Mouse (Mus musculus) lung, adult 2 months (tissue): Measurements from ENCODE around the gene Lysmd3. TPM values are rescaled to one million over a fixed set of nuclear protein-coding genes. Genes with fewer than 3 reads are reported as not detected.
"Not testable (repeated sequence)": the region's sequence is repeated elsewhere in the genome, so short reads cannot be mapped to it uniquely, and the experiment has no call there.

Experiments used
- DNase-seq: peaks from one replicate; pipeline ENCODE4 v3.0.0; 2022
- H3K4me1 ChIP-seq: fragments of 200-500 bp; 2 replicates; pipeline ENCODE4 v1.6.1; 2011; ENCODE audit warnings: low read length; ENCODE audit not compliant: control insufficient read depth, insufficient read depth
- H3K4me3 ChIP-seq: fragments of 200-500 bp; replicated peaks from 2 replicates; pipeline ENCODE3; 2011; ENCODE audit warnings: low read depth, mild to moderate bottlenecking, control low read depth, low read length; ENCODE audit errors: extremely low read depth
- CTCF ChIP-seq: fragments of 200-500 bp; IDR thresholded peaks from 2 replicates; pipeline ENCODE4 v1.5.1; 2011; ENCODE audit warnings: mild to moderate bottlenecking, low read length, control low read depth; ENCODE audit not compliant: insufficient read depth
- POLR2A ChIP-seq: fragments of 200-500 bp; IDR thresholded peaks from 2 replicates; pipeline ENCODE4 v1.6.1; 2011; ENCODE audit warnings: low read depth, mild to moderate bottlenecking, control low read depth, low read length, borderline replicate concordance; ENCODE audit errors: extremely low read depth
- WGBS: fragments of 180-500 bp; shearing (Covaris S2); methylation state at CpG from one replicate; pipeline ENCODE4 v1.1.7; 2018; 5-methylcytosine and 5-hydroxymethylcytosine counted together
- polyA plus RNA-seq: library from polyadenylated mRNA; depleted of rRNA; stranded (reverse); fragments of >200 nt; gene quantifications from 2 replicates; pipeline ENCODE4 v1.2.3, GENCODE M21; 2012; rRNA removed

Gene Lysmd3
- polyA plus RNA-seq: 6.1 and 7.2 TPM in 2 replicates

DNA sequence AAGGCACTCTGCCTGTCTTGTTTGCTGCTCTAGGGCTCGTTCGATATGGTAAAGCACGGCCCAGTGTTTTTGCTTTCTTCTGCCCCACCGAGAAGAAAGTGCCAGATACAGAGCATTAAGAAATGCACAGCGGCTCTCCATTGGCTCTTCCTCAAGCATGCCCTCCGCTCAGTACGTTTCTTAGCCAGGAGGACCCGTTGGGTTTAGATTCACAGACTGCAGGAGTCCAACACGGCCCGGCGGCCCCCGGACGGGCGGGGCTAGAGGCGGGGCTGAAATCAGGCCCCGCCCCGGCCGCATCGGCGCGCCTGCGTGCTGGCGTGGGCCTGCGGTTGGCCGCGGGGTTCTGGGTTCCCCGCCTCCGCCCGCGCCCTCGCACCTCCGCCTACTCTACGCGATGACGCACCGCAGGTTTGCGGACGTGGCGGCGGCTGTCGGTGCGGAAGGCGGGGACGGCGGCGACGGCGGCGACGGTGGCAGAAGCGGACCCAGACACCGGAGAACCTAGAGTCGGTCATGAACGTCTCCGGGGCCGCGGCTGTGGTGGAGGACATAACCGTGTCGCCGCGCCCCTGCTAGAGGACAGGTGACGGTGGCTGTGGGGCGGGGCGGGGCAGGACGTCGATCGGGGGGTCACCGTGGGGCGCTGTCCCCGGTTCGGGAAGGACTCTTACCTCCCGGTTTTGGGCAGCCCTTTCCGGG, at the start of gene Lysmd3:
Gene Lysmd3 (plus strand): TSS at position 313 of the 702 bp plus-strand sequence.
- TF ChIP-seq CTCF (no peak), POLR2A (peak; percentile 51)
- peak; percentile 90 for DNase-seq
- Histone ChIP-seq H3K4me3 (peak within 1 kb of the TSS; percentile 70), H3K4me1 (no peaks in the 10 kb centered on the region; the same call in none of the 2 replicates)
- WGBS: 1% methylated on average over 72 of the region's 73 CpGs

- no peak for DNase-seq
- WGBS: 82% methylated on average over 4 of the region's 4 CpGs
- Histone ChIP-seq H3K4me3 (no peak overlapping the region), H3K4me1 (no peaks in the 10 kb centered on the region)
- TF ChIP-seq CTCF (no peak), POLR2A (no peak)
Observed at GRCm38 (mm10) chr13:81610349-81610748, 47.1 kb upstream of the Lysmd3 start.

DNA sequence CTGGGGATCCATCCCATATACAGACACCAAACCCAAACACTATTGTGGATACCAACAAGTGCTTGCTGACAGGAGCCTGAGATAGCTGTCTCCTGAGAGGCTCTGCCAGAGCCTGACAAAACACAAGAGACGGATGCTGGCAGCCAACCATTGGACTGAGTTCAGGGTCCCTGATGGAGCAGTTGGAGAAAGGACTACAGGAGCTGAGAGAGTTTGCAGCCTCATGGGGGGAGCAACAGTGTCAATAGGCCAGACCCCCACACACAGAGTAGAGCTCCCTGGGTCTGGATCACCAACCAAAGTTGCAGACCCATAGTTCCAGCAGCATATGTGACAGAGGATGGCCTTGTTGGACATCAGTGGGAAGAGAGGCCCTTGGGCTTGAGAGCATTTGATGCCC, 29.6 kb upstream of the Lysmd3 start:
- not testable (repeated sequence) for H3K4me1 ChIP-seq, H3K4me3 ChIP-seq, DNase-seq
- WGBS: 71% methylated on average over 1 of the region's 1 CpGs

GRCm38 (mm10) chr13:81628631-81629190, 28.8 kb upstream of the Lysmd3 start:
- 65% methylated on average over 2 of the region's 2 CpGs for WGBS
- DNase-seq: no peak
- Histone ChIP-seq H3K4me3 (no peak overlapping the region), H3K4me1 (peaks cover 2% of the 10 kb centered on the region; the same call in 1 of the 2 replicates)
- TF ChIP-seq CTCF: no peak
- no peak for TF ChIP-seq POLR2A

DNA sequence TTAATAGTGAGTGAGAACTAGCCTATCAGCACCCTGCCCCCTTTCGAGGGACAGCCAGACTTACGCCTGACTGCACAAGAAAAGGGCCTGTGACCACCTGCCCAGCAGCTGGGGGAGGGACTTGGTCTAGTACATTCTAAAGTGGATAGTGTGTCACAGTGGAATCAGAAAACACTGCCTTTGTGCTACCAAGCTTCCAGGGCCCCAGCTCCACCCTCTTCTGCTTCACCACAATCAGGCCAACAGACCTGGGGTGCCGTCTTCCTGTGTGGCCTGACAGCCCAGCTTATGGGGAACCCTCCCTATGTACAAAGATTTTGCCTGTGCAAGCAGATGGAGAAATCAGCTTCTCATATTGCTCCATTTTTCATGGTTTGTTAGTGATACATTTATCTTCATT, 28.1 kb upstream of the Lysmd3 start:
- TF ChIP-seq CTCF (no peak), POLR2A (no peak)
- WGBS: 69% methylated on average over 3 of the region's 3 CpGs
- peaks cover 2% of the 10 kb centered on the region; the same call in 1 of the 2 replicates for H3K4me1 ChIP-seq

DNA sequence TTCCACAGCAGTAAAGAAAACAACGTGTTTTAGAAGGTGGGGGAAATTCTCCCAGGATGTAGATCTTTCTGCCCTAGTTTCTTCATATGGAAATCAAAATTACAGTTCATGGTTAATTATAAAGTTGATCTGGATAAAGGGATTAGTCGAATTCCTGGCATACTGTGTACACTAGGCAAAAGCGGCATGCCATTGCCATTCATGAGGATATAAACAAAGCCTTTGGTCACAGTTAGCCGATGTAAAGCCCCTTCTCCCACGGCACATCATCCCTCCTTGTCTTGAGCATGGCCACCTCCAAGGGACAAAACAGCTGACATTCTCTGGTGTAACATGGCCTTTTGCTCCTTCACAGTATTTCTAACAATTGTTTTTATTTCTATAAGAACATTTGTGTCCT, 26.9 kb upstream of the Lysmd3 start:
- no peak for TF ChIP-seq CTCF
- Histone ChIP-seq H3K4me1 (peaks cover 2% of the 10 kb centered on the region; the same call in 1 of the 2 replicates), H3K4me3 (no peak overlapping the region)
- no peak for DNase-seq
- WGBS: 71% methylated on average over 5 of the region's 5 CpGs

More for the DNA sequence above, 28.1 kb upstream of the Lysmd3 start:
- DNase-seq: no peak
- H3K4me3 ChIP-seq: no peak overlapping the region

DNA sequence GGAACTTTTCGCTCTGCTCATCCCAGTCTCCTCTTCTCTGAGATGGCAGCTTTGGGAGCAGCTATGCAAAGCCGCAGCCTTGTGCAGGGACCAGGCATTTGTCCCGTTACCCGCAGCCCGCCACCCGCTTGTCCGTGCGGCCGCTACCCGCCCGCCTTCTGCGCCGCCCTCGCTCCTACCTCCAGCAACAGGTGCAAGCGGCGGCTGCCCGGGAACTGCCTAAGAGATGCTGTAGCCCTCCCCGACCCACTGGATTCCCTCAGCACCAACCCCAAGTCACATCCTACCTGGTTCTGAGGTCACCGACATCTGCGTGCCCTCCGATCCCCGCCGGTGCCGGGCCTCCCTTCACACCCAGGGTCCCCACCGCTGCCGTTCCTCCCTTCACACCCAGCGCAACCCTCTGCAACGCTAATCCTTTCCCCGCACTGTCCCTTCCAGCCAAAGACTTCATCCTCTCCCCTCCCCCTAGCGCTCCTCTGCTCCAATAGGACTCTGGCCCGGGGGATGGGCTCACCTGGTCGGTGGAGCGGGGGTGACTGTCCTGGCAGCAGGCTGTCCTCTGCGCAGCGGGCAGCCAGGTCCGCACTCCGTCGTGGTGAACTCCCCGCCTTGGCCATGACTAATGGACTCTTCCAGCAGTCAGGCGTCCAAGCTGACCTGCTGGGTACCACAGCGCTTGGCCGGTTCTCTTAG, 24.6 kb upstream of the Lysmd3 start, which contains the start of gene Adgrv1:
Gene Adgrv1 (minus strand): TSS at position 435 of the 696 bp plus-strand sequence.
- DNase-seq: peak; percentile 23
- no peak within 1 kb of the TSS for H3K4me3 ChIP-seq
- H3K4me1 ChIP-seq: peaks cover 2% of the 10 kb centered on the region; the same call in 1 of the 2 replicates
- no peak for TF ChIP-seq POLR2A
- TF ChIP-seq CTCF: no peak
- 4% methylated on average over 42 of the region's 42 CpGs for WGBS

DNA sequence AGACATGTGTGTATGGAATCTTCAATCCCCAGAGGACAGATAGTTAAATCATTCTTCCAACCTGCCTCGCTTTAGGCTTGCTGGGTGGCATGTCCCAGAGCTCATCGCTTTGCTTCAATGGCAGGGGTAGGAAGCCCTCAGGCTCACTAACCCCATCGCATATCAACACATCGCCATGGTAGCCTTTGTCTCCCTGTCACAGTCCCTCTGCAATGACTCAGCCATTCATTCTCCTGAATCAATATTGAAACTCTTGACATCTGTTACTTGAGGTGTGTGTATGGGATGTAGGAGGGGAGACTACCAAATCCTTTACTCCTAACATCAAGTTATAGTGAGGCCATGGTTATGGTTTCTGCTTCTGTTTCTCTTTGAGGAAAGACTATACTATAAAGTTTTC, 17.8 kb upstream of the Lysmd3 start:
- DNase-seq: no peak
- TF ChIP-seq POLR2A (no peak), CTCF (no peak)
- H3K4me3 ChIP-seq: no peak overlapping the region
- no peaks in the 10 kb centered on the region for H3K4me1 ChIP-seq
- 54% methylated on average over 4 of the region's 4 CpGs for WGBS

DNA sequence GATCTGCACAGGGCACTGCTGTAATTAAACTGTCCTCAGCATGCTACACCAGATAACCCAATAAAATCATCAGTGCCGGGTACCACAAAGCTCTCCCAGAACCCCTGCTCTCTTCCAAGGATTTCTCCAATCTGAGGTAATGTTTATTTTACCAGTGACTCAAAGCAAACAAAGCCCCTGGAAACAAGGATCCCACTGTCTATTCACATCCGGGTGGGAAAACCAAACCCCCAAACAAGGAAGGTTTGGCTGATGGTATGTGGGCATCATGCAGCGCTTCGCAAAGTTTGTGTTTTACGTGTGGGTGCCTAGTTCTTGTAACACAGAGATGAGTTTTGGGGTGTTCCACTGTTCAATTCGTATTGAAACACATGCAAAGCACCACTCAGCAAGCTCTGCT, 16.6 kb upstream of the Lysmd3 start:
- Histone ChIP-seq H3K4me3 (no peak overlapping the region), H3K4me1 (no peaks in the 10 kb centered on the region)
- WGBS: 25% methylated on average over 6 of the region's 6 CpGs
- TF ChIP-seq CTCF: no peak
- TF ChIP-seq POLR2A: no peak
- no peak for DNase-seq

DNA sequence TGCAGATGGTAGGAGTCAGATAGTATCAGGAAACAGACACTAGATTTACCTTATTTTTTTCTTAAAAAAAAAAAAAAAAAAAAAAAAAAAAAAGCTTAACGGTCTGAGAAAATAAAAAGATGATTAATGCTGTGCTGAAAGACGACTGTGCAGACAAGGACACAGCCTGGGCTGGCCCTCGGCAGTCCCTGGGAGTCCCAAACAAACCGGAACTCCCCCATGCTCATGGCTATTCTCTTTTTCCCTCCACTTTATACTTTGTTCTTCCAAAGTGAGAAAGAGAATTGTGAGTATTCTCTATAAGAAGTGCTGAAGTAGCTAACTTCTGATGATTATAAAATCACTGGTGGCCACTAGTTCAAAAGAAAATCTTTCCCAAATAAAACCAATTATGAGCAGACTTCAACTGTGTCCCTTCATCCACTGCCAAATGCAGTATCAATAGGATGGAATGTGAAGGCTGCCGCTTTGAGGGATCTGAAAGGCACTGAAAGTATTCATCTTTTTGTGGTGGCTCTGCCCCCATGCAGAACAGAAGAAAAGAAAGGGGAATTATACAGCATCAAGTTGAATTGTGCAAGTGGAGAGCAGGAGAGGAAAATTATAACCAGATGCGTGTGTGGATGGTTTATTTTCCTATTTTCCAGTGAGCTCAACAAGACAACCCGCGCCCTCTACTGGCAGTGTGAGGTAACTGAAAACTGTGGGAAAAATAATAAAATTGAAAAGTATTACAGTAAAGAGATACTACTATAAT, 16.0 kb upstream of the Lysmd3 start:
- peak; percentile 18 for DNase-seq
- Histone ChIP-seq H3K4me3 (no peak overlapping the region), H3K4me1 (no peaks in the 10 kb centered on the region)
- WGBS: 11% methylated on average over 8 of the region's 8 CpGs
- TF ChIP-seq POLR2A (no peak), CTCF (peak; percentile 48)
